ENCODE assay signal across 13 mouse cellular contexts in the genomic region with DNA sequence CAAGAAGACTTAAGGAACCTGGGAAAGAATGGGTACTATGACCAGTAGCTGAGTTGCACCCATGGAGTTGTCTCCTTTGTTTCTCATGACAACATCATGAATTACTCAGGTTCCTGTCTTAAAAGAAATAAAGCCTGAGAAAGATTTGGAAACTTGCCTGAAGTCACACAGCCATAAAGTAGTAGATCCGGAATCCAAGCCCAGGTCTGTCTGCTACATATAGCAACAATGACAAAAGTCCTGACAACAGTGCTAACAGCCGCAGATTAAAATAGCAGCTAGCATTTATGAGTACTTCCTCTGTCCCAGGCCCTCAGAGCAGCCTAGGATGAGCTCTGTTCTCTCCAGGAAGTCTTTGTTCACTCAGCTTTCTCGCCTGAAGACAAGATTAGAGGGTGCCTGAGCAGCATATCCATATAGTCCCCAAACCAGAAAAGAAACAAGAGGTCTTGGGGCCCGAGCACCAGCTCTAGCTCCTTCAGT.
A peak's percentile ranks its signal among the peaks of the same experiment; 100 is the strongest.
DNase-seq lines count a peak whose midpoint lies in the region; ATAC-seq lines count a peak whose summit lies in the region.
"Had no signal": no experiment of that assay in that cellular context is flagged by ENCODE, and none has a peak within 500 bp of the region (broad histone marks: within the 10 kb centered on the region; RNA-seq: fewer than 3 reads in every experiment).

No protein-coding gene starts in this region.

- H3K9me3 ChIP-seq in liver, embryonic 13.5 days (replicated peaks), result no peaks in the 10 kb centered on the region
- no peaks in the 10 kb centered on the region for H3K9me3 ChIP-seq in liver, embryonic 11.5 days (ENCODE audit: control insufficient read depth, low read length)
- H3K9me3 ChIP-seq: embryonic facial prominence, embryonic 12.5 days; midbrain, embryonic 13.5 days; neural tube, embryonic 12.5 days had no signal

- H3K9ac ChIP-seq in liver, embryonic 13.5 days, result no peak overlapping the region
- no peak overlapping the region for H3K9ac ChIP-seq in liver, embryonic 11.5 days (ENCODE audit: low read depth, low read length)
- H3K9ac ChIP-seq: embryonic facial prominence, embryonic 12.5 days; midbrain, embryonic 13.5 days; neural tube, embryonic 12.5 days had no signal

- 43% methylated on average over 4 of the region's 4 CpGs for WGBS in liver, embryonic 13.5 days (ENCODE audit: insufficient replicate concordance)
- WGBS in liver, embryonic 11.5 days, result 70% methylated on average over 4 of the region's 4 CpGs

- no peaks in the 10 kb centered on the region for H3K27me3 ChIP-seq in liver, embryonic 13.5 days
- no peaks in the 10 kb centered on the region for H3K27me3 ChIP-seq in liver, embryonic 11.5 days (replicated peaks; ENCODE audit: control insufficient read depth, insufficient read depth, low read length)
- H3K27me3 ChIP-seq: embryonic facial prominence, embryonic 12.5 days; midbrain, embryonic 13.5 days; neural tube, embryonic 12.5 days had no signal

- intact Hi-C loops in heart, postnatal 25 days (cut with DNase I), result no loop called here
- intact Hi-C loops in left cerebral cortex, postnatal 36 days (cut with DNase I), result no loop called here

- no peak for ATAC-seq in liver, embryonic 13.5 days (ENCODE audit: low read depth)
- no peak for ATAC-seq in liver, embryonic 11.5 days (replicated peaks; ENCODE audit: low FRiP score)
- ATAC-seq: forebrain, embryonic 14.5 days; midbrain, embryonic 13.5 days had no signal

- peak; percentile 88 for DNase-seq in heart, adult 11 months
- DNase-seq in heart, postnatal 25 days (ENCODE audit: low spot score), result no peak
- no peak for DNase-seq in liver, embryonic 13.5 days
- no peak for DNase-seq in liver, embryonic 11.5 days (ENCODE audit: low spot score)
- DNase-seq in T-cell, adult 2 months (ENCODE audit: low spot score), result peak; percentile 16
- peak; percentile 73 for DNase-seq in induced T-regulatory cell, adult 2 months (ENCODE audit: low read depth)
- no peak for DNase-seq in left cerebral cortex, postnatal 36 days (ENCODE audit: low spot score in 2 of 2)
- no peak for DNase-seq in retina, embryonic 14.5 days (ENCODE audit: low spot score)
- DNase-seq: cerebellum, adult 9-10 months had no signal

- peaks cover 73% of the 10 kb centered on the region for H3K4me1 ChIP-seq in liver, embryonic 13.5 days (replicated peaks)
- H3K4me1 ChIP-seq in liver, embryonic 11.5 days (replicated peaks; ENCODE audit: control insufficient read depth, insufficient read depth, low read length), result peaks cover 20% of the 10 kb centered on the region
- H3K4me1 ChIP-seq: embryonic facial prominence, embryonic 12.5 days had no signal

- peak overlapping the region; percentile 40; the same call in 1 of the 2 replicates for H3K27ac ChIP-seq in liver, embryonic 13.5 days
- no peak overlapping the region for H3K27ac ChIP-seq in liver, embryonic 11.5 days (ENCODE audit: low read depth, low read length)
- H3K27ac ChIP-seq: embryonic facial prominence, embryonic 12.5 days; midbrain, embryonic 13.5 days; neural tube, embryonic 12.5 days had no signal

- H3K36me3 ChIP-seq in liver, embryonic 13.5 days, result peaks cover 93% of the 10 kb centered on the region
- peaks cover 12% of the 10 kb centered on the region for H3K36me3 ChIP-seq in liver, embryonic 11.5 days (ENCODE audit: control insufficient read depth, insufficient read depth, low read length)

- no peak overlapping the region for H3K4me3 ChIP-seq in liver, embryonic 13.5 days (replicated peaks)
- no peak overlapping the region for H3K4me3 ChIP-seq in liver, embryonic 11.5 days (ENCODE audit: low read depth, low read length)
- H3K4me3 ChIP-seq: embryonic facial prominence, embryonic 12.5 days; midbrain, embryonic 13.5 days; neural tube, embryonic 12.5 days had no signal

- no peak overlapping the region for H3K4me2 ChIP-seq in liver, embryonic 13.5 days
- no peak overlapping the region for H3K4me2 ChIP-seq in liver, embryonic 11.5 days
- H3K4me2 ChIP-seq: embryonic facial prominence, embryonic 12.5 days; midbrain, embryonic 13.5 days; neural tube, embryonic 12.5 days had no signal

Comparison
In these comparisons a context has a peak if more than half of its experiments do, and no peak if none do; other contexts are left out.
1. DNase-seq: peak in heart, adult 11 months (single experiment), T-cell, adult 2 months (single experiment) and induced T-regulatory cell, adult 2 months (single experiment); none in heart, postnatal 25 days (single experiment), liver, embryonic 13.5 days (single experiment), liver, embryonic 11.5 days (single experiment), left cerebral cortex, postnatal 36 days (0 of 2) and retina, embryonic 14.5 days (single experiment).